Mouse (Mus musculus) hindbrain, embryonic 14.5 days (tissue): Measurements from ENCODE around the gene Aldh2. TPM values are rescaled to one million over a fixed set of nuclear protein-coding genes. Genes with fewer than 3 reads are reported as not detected.

Source experiments
- ATAC-seq: fragments of 200-750 bp; cut with Nextera tagmentation; 2 replicates; pipeline ENCODE4 v1.8.0; 2017; ENCODE audit warnings: moderate number of reproducible peaks, mild to moderate bottlenecking, moderate TSS enrichment, moderate library complexity; ENCODE audit not compliant: low FRiP score
- DNase-seq: peaks from one replicate; pipeline ENCODE4 v3.0.0-alpha.2; 2015; ENCODE audit warnings: low spot score
- H3K27ac ChIP-seq: fragments of 300-500 bp; sonication (generic); 2 replicates; pipeline ENCODE4 v1.5.1; 2014; ENCODE audit warnings: mild to moderate bottlenecking, moderate library complexity
- H3K27me3 ChIP-seq: fragments of 300-500 bp; sonication (generic); 2 replicates; pipeline ENCODE4 v1.6.1; 2014; ENCODE audit warnings: mild to moderate bottlenecking, low read length, mixed read lengths; ENCODE audit not compliant: control insufficient read depth, insufficient read depth
- H3K36me3 ChIP-seq: fragments of 300-500 bp; sonication (generic); replicated peaks from 2 replicates; pipeline ENCODE4 v1.6.1; 2014; ENCODE audit not compliant: control insufficient read depth, insufficient read depth
- H3K4me1 ChIP-seq: fragments of 300-500 bp; sonication (generic); replicated peaks from 2 replicates; pipeline ENCODE4 v1.6.1; 2014; ENCODE audit warnings: antibody characterized with exemption, low read length, mixed read lengths; ENCODE audit not compliant: control insufficient read depth, insufficient read depth
- H3K4me2 ChIP-seq: fragments of 300-500 bp; sonication (generic); replicated peaks from 2 replicates; pipeline ENCODE4 v1.6.1; 2014; ENCODE audit warnings: mild to moderate bottlenecking, moderate library complexity
- H3K4me3 ChIP-seq: fragments of 300-500 bp; sonication (generic); replicated peaks from 2 replicates; pipeline ENCODE4 v1.5.1; 2014; ENCODE audit warnings: mild to moderate bottlenecking, low read length
- H3K9ac ChIP-seq: fragments of 300-500 bp; sonication (generic); 2 replicates; pipeline ENCODE4 v1.6.1; 2014
- H3K9me3 ChIP-seq: fragments of 300-500 bp; sonication (generic); 2 replicates; pipeline ENCODE4 v1.6.1; 2016; ENCODE audit warnings: low read length; ENCODE audit not compliant: control insufficient read depth
- WGBS: fragments of 180-500 bp; shearing (Covaris S2); extraction: QIAGEN DNeasy Blood & Tissue Kit; methylation state at CpG from one replicate; pipeline ENCODE4 v1.1.7; 2014; 5-methylcytosine and 5-hydroxymethylcytosine counted together
- polyA plus RNA-seq: library from polyadenylated mRNA; unstranded; fragments of >200 nt; fragmentation: Nextera tagmentation; extraction: Ambion mirVana; gene quantifications from 2 replicates; pipeline ENCODE4 v1.2.1, GENCODE M21; 2014

Gene Aldh2
- polyA plus RNA-seq, 1 experiment from 2014 or later = 54.5 TPM

DNA sequence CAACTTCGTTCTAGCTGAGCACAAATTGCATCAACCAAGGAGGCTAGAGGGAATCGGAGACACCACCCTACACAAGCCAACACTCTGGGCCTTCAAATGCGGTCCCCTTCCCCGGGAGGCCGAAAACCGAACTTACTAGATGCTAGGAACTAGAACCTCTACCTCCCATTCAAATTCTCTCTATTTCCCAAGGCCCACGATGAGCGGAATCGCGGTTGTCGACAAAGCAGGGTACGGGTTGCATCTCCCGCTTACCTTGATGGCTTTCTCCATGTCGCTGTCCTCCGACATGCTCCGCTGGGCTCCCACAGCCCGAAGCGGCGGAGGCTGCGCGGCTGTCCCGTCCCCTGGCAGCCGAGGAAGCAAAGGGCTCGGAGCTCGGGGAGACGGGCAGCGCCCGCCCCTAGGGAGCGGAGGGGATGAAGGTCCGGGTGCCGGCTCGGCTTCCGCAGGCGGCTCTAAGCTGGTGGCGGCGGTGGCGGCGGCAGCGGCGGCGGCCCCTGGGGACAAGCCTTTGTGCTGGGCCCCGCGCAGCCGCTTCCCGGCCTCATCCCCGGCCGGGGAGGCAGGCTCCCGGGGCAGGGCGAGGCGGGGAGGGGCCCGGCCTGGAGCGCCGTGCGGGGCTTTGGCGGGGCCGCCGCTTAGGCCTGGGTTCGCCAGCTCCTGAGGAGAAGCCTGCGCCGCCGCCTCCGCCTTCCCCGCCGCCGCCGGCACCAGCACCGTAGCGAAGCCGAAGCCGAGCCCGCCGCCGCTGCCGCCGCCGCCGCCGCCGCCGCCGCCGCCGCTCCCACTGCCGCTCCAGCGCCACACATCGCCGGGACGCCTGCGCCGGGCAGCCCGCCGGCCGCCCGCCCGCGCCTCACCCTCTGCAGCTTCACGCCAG is 48.5 kb downstream of the Aldh2 start, which contains the start of the genes Adam1a and Gm42878:
TSS of gene Adam1a (minus strand) at position 573 of the 883 bp plus-strand sequence.
TSS of gene Gm42878 (minus strand) at position 573 of the 883 bp plus-strand sequence.
- peaks cover 12% of the 10 kb centered on the region for H3K4me1 ChIP-seq
- under 1% methylated on average over 48 of the region's 97 CpGs for WGBS
- H3K36me3 ChIP-seq = no peaks in the 10 kb centered on the region
- no peaks in the 10 kb centered on the region for H3K27me3 ChIP-seq
- no peaks in the 10 kb centered on the region for H3K9me3 ChIP-seq
- H3K4me3 ChIP-seq = peak within 1 kb of the TSS; percentile 99
- H3K4me2 ChIP-seq = peak within 1 kb of the TSS; percentile 93
- H3K27ac ChIP-seq = peak within 1 kb of the TSS; percentile 97
- peak within 1 kb of the TSS; percentile 97 for H3K9ac ChIP-seq
- ATAC-seq (peak; percentile 35), DNase-seq (no peak)

DNA sequence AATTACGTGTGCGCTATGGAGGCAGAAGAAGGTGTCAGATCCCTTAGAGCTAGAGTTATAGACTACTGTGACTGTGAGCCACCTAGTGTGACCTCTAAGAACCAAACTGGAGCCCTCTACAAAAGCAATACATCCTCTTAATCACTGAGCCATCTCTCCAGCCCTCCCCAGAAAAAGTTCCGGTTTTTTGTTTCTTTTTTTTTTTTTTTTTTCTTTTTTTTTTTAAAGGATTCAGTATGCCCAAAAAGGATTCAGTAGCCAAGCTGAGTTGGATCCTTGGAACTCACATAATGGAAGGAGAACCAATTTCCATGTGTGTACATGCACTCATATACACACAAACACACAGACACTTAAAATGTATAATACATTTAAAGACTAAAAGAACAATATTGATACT is 50.3 kb downstream of the Aldh2 start:
- 88% methylated on average over 3 of the region's 3 CpGs for WGBS
- Histone ChIP-seq H3K27ac (no peak overlapping the region), H3K27me3 (no peaks in the 10 kb centered on the region), H3K9ac (no peak overlapping the region), H3K4me3 (no peak overlapping the region), H3K4me1 (peaks cover 12% of the 10 kb centered on the region), H3K9me3 (no peaks in the 10 kb centered on the region), H3K36me3 (no peaks in the 10 kb centered on the region), H3K4me2 (0 out of 2 replicates have a peak overlapping the region, but pooled peaks have one; percentile 93)
- DNase-seq = no peak
- no peak for ATAC-seq

DNA sequence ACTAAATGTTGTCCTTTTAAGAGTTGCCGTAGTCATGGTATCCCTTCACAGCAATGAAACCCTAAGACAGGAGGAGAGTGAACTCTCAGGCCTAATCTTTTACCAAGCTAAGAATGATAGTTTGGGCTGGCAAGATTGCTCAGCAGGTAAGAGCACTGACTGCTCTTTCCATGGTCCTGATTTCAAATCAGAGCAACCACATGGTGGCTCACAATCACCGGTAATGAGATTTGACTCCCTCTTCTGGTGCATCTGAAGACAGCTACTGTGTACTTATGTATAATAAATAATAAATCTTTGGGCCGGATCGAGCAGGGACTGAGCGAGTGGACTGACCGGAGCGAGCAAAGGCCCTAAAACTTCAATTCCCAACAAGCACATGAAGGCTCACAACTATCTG is 52.4 kb downstream of the Aldh2 start:
- Histone ChIP-seq H3K9ac (no peak overlapping the region), H3K4me3 (no peak overlapping the region), H3K4me1 (peaks cover 12% of the 10 kb centered on the region), H3K9me3 (no peaks in the 10 kb centered on the region), H3K27me3 (no peaks in the 10 kb centered on the region), H3K4me2 (no peak overlapping the region), H3K36me3 (peaks cover 13% of the 10 kb centered on the region), H3K27ac (no peak overlapping the region)
- ATAC-seq (no peak), DNase-seq (no peak)
- 86% methylated on average over 7 of the region's 7 CpGs for WGBS

DNA sequence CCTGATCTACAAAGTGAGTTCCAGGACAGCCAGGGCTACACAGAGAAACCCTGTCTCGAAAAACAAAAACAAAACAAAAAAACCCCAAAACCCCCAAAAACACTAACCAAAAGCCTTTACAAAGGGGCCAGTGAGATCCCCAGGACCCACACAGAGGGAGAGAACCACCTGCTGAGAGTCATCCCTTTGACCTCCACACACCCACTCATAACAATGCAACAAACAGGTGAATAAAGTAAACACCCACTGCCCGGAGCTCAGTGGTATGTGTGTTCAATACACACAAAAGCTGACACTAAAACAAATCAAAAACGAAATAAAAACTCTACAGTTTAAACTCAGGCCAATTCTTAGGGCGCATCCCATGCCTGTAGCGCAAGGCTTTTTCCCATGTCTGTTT is 53.6 kb downstream of the Aldh2 start:
- WGBS = 93% methylated on average over 5 of the region's 5 CpGs
- ATAC-seq = no peak
- no peak for DNase-seq
- Histone ChIP-seq H3K4me2 (no peak overlapping the region), H3K9me3 (no peaks in the 10 kb centered on the region), H3K27me3 (no peaks in the 10 kb centered on the region), H3K27ac (no peak overlapping the region), H3K9ac (no peak overlapping the region), H3K36me3 (peaks cover 24% of the 10 kb centered on the region), H3K4me1 (peaks cover 12% of the 10 kb centered on the region), H3K4me3 (no peak overlapping the region)

DNA sequence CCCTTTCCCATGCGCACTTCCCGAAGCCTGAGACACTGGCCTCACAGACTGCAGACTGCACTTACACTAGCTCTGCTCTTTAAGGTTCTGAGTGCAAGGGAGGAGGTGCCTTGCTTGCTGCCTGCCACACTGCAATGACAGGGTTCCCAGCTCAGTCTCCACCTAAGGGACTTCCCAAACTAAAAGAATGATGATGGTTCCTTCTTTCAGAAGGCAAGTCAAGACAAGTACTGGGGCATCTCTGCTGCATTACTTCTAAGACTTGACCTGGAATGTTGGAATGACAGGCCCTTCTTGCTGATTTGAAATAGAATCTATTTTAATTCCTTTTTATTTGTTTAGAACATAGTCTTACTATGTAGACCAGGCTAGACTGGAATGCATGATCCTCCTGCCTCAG is 56.0 kb downstream of the Aldh2 start:
- Histone ChIP-seq H3K4me2 (no peak overlapping the region), H3K9ac (no peak overlapping the region), H3K27ac (no peak overlapping the region), H3K4me3 (no peak overlapping the region), H3K4me1 (no peaks in the 10 kb centered on the region), H3K36me3 (peaks cover 45% of the 10 kb centered on the region), H3K9me3 (no peaks in the 10 kb centered on the region), H3K27me3 (no peaks in the 10 kb centered on the region)
- DNase-seq = no peak
- 74% methylated on average over 2 of the region's 2 CpGs for WGBS
- ATAC-seq = no peak

DNA sequence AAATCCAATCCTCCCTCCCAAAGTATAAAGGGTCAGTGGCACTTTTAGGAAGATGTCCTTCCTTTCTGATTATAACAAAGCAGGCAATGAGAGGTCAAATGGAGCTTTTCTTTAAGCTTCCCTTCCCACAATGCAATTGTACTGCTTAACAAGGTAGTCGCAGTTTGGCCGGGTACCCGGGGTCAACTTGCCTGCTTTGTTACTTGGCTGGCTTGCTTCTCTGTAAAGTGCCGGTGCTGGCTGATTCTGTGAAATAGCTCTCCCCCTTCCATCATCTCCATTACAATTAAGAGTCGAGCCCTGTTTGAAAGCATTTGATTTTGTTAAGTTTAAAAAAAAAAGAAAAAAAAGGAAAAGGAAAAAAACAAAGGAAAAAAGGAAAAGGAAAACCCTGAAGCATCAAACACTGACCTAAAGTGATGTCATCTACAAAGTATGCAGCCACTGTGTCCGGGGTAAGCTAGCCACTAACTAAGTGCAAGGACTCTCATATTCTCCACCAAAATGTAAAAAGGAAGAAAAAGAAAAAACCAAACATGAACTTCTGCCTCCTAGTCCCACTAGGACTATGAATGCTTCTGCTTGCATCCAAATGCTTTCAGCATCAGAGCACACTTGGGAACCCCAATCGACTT is 56.6 kb downstream of the Aldh2 start:
- ATAC-seq (no peak), DNase-seq (no peak)
- Histone ChIP-seq H3K4me1 (no peaks in the 10 kb centered on the region), H3K9ac (no peak overlapping the region), H3K4me3 (no peak overlapping the region), H3K27ac (no peak overlapping the region), H3K27me3 (no peaks in the 10 kb centered on the region), H3K36me3 (peaks cover 51% of the 10 kb centered on the region), H3K4me2 (no peak overlapping the region), H3K9me3 (no peaks in the 10 kb centered on the region)
- 50% methylated on average over 7 of the region's 7 CpGs for whole genome bisulfite sequencing

DNA sequence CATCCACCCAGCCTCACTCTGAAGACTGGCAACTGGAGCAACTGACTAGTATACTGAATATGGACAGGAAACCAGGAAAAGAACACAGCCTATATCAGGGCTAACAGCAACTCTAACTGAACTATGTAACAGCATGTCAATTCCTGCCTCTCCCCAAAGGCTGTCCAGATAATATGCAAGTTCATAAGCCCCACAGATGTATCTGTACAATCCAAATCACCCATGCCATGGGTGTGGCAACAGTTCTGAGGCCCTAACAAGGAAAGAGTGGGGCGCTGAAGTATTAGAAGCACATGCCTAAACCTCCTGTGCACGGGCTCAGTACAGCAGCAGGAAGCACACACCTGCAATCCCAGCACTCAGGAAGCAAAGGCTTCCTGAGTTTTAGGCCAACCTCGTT is 58.5 kb downstream of the Aldh2 start:
- H3K27ac ChIP-seq = no peak overlapping the region
- no peak overlapping the region for H3K4me2 ChIP-seq
- no peaks in the 10 kb centered on the region for H3K27me3 ChIP-seq
- no peak for ATAC-seq
- H3K9me3 ChIP-seq = no peaks in the 10 kb centered on the region
- H3K4me1 ChIP-seq = no peaks in the 10 kb centered on the region
- H3K4me3 ChIP-seq = no peak overlapping the region
- 97% methylated on average over 3 of the region's 3 CpGs for WGBS
- no peak overlapping the region for H3K9ac ChIP-seq
- peaks cover 67% of the 10 kb centered on the region for H3K36me3 ChIP-seq
- DNase-seq = no peak

DNA sequence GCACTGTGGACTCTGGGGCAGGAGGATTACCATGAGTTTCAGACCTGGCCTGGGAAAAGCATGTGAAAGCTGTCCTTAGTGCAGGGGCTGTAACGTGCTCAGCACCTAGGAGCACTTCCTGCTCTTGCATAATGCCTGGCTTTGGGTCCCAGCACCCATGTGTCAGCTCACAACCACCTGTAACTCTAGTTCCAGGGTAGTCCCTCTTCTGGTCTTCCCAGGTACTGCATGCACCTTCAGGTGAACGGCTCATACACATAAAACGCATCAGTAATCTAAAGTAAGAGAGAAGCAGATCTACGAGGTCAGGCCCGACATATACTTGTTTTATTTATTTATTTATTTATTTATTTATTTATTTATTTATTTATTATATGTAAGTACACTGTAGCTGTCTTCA is 59.1 kb downstream of the Aldh2 start:
- no peak overlapping the region for H3K4me2 ChIP-seq
- H3K36me3 ChIP-seq = peaks cover 72% of the 10 kb centered on the region
- no peaks in the 10 kb centered on the region for H3K9me3 ChIP-seq
- H3K27me3 ChIP-seq = no peaks in the 10 kb centered on the region
- ATAC-seq = no peak
- H3K27ac ChIP-seq = no peak overlapping the region
- H3K4me1 ChIP-seq = no peaks in the 10 kb centered on the region
- no peak for DNase-seq
- H3K9ac ChIP-seq = no peak overlapping the region
- H3K4me3 ChIP-seq = no peak overlapping the region
- 94% methylated on average over 5 of the region's 5 CpGs for WGBS

DNA sequence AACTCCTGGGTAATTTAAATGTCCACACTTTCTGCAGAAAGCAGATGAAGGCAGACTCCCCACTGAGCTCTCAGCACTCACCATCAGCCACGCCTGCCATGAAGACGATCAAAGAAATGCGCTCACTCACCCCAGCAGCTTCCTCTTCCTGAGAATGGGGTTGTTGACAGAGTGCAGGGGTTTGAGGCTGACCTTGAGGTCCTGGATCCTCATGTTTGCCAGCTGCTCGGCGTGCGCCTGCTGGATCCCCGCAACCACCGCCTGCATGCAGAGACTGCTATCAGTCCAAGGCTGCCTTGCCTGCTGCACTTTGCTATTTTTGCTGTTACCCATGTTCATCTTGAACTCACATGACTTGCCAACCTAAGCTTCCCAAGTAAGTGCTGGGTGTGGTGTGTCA is 66.7 kb downstream of the Aldh2 start:
- WGBS = 82% methylated on average over 8 of the region's 8 CpGs
- DNase-seq (no peak), ATAC-seq (no peak)
- Histone ChIP-seq H3K36me3 (peaks cover 90% of the 10 kb centered on the region), H3K4me1 (no peaks in the 10 kb centered on the region), H3K27ac (no peak overlapping the region), H3K4me2 (no peak overlapping the region), H3K4me3 (no peak overlapping the region), H3K9me3 (no peaks in the 10 kb centered on the region), H3K27me3 (no peaks in the 10 kb centered on the region), H3K9ac (no peak overlapping the region)
